Mouse (Mus musculus) cerebellum, postnatal 14 days (tissue): ENCODE results near the gene Pdc.
"Not testable (repeated sequence)": the region's sequence is repeated elsewhere in the genome, so short reads cannot be mapped to it uniquely, and the experiment has no call there.

Experiments used
- DNase-seq, 2 experiments: peaks; one replicate each; pipeline ENCODE4 v3.0.0; 2021; ENCODE audit warnings: mixed read lengths in 2 of 2

Pdc gene

DNA sequence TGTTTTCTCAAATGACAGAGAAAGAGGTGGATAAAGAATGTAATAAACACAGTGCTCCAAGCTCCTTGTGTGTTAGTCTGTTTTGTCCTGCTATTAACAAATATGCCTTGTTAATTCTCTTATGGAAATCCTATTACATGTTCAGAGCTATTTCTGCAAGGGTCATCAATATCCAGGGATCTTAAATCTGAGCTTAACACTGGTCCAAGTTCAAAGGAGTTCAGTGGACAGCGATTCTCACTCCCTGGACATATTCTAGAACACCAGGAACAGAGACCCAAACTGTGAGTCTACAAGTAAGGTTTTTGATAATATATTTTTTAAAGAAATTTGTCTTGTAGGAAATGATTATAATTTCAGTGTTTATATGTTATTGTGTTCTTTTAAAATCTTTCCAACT lies at the start of gene Pdc:
Gene Pdc (plus strand): TSS at position 213 of the 400 bp plus-strand sequence.
- no peak for DNase-seq

DNA sequence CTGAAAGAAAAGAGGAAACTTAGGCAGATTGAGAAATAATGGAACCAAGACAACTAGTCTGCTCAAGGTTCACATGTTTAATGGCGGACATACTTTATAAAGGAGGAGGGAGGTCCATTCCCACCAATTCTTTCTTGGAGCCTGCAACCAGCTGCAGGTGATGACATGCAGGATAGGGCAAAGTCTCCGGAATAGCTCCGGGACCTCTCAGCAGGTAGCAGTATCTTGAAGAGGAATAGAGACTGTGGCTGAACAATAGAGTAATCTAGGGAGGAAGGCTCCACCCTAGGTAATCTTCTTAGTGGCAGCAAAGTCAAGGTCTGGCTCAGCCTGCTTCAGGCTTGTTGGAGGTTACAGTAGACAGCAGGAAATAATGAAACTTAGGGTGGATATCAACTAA lies 25.2 kb upstream of the Pdc start:
- DNase-seq, result not testable (repeated sequence)

GRCm38 (mm10) chr1:150307599-150307998 lies 11.6 kb upstream of the Pdc start:
- DNase-seq, result peak; percentile 5 to 19

DNA sequence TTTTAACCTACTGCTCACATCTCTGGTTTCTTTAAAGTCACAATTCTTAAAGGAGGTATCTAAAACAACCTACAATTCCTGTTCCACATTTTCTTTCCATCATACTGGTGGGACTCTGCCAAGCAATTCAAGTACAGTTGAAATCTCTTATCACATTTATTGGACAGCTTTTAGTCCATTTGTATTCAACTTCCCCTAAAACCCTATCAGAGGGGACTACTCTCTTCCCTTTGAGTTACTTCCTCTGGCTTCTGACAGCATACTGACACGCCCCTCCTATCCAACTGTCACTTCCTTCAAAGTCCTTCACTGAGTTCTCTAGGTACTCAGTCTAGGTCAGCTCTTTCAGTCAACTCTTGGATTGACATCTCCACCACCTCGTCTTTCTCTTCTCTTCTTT lies 15.9 kb downstream of the Pdc start:
- DNase-seq, result no peak

DNA sequence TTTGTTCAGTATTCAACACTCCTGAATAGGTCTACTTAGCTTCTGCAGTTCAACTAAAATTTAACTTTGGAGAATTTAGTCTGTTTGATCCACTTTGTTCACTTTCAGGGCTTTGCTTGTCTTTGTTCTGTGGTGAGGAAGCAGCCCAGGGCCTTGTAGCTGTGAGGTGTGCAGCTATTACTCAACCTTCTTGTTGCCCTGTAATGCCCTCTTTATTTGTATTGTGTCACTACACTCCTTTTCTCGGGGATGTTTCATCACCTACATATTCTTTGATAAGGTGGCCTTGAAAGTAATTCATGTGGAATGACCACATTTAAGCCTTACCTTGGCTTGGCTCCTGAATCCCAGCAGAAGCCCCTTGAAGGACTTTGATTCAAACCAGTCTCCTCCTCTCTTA lies 41.6 kb downstream of the Pdc start:
- DNase-seq, result no peak

DNA sequence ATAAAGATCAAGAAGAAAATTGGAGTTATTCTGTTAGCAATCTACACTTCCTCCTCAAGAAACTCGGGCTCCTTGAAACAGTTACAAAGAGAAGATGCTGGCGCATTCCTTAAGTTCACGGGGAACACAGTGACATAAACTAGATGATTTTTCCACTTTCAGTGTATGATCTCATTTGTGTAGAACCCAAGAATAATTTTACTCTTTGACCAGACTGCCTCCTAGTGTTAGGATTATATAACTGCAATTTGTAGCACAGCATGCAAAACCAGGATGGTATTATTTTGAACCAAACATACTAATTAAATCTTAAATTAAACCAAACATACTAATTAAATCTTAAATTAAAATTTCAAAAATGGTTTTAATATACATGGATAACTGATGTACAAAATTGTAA lies 53.7 kb downstream of the Pdc start:
- no peak for DNase-seq

GRCm38 (mm10) chr1:150374247-150374646 lies 55.0 kb downstream of the Pdc start:
- no peak for DNase-seq
